Mouse (Mus musculus): ENCODE measurements around the gene Tfcp2.

GRCm38 (mm10) chr15:100574378-100574777 lies 22.6 kb upstream of the Tfcp2 start:
- no peak for TF ChIP-seq CTCF (IDR thresholded peaks at IDR 0.05; ENCODE audit: extremely low read depth, insufficient read length, insufficient replicate concordance, low read depth, low read length)
- TF ChIP-seq POLR2A (IDR thresholded peaks at IDR 0.05; ENCODE audit: low read depth, low read length) = no peak

All from small intestine, adult 2 months (tissue).